Mouse (Mus musculus) urinary bladder, adult 18-20 months (tissue): ENCODE data around the gene Zfp609.
A peak's percentile ranks its signal among the peaks of the same experiment; 100 is the strongest.
"Not testable (repeated sequence)": the region's sequence is repeated elsewhere in the genome, so short reads cannot be mapped to it uniquely, and the experiment has no call there.

Experiments used
- DNase-seq, 2 experiments: peaks; one replicate each; pipeline ENCODE4 v3.0.0; 2022; ENCODE audit warnings: low spot score in 2 of 2, mixed read lengths in 2 of 2

Gene Zfp609

GRCm38 (mm10) chr9:65672996-65673395, 154.4 kb downstream of the Zfp609 start:
- no peak for DNase-seq

- DNase-seq = no peak
Observed at GRCm38 (mm10) chr9:65671431-65671931, 155.9 kb downstream of the Zfp609 start.

GRCm38 (mm10) chr9:65667701-65668100, 159.7 kb downstream of the Zfp609 start, which contains the start of gene Oaz2:
Oaz2 (plus strand) TSS chr9:65668001.
- DNase-seq = no peak

GRCm38 (mm10) chr9:65666042-65666441, 161.3 kb downstream of the Zfp609 start:
- peak; percentile 40 to 66 for DNase-seq

- DNase-seq = peak; percentile 42 to 59
Observed at GRCm38 (mm10) chr9:65664163-65664562, 163.2 kb downstream of the Zfp609 start.

GRCm38 (mm10) chr9:65661493-65661892, 165.9 kb downstream of the Zfp609 start:
- DNase-seq = no peak

GRCm38 (mm10) chr9:65661029-65661428, 166.3 kb downstream of the Zfp609 start:
- DNase-seq = no peak

GRCm38 (mm10) chr9:65657218-65657617, 170.1 kb downstream of the Zfp609 start:
- DNase-seq = no peak

GRCm38 (mm10) chr9:65655540-65655939, 171.8 kb downstream of the Zfp609 start:
- DNase-seq = no peak

- DNase-seq = no peak
Observed at GRCm38 (mm10) chr9:65654700-65655237, 172.6 kb downstream of the Zfp609 start.

- DNase-seq = no peak
Observed at GRCm38 (mm10) chr9:65653741-65654140, 173.6 kb downstream of the Zfp609 start.

- not testable (repeated sequence) for DNase-seq
Observed at GRCm38 (mm10) chr9:65651957-65652356, 175.4 kb downstream of the Zfp609 start.

GRCm38 (mm10) chr9:65649997-65650396, 177.4 kb downstream of the Zfp609 start:
- DNase-seq = no peak

- no peak for DNase-seq
Observed at GRCm38 (mm10) chr9:65648730-65649129, 178.6 kb downstream of the Zfp609 start.

- DNase-seq = no peak
Observed at GRCm38 (mm10) chr9:65646782-65647181, 180.6 kb downstream of the Zfp609 start.

GRCm38 (mm10) chr9:65645984-65646383, 181.4 kb downstream of the Zfp609 start:
- DNase-seq = no peak

- no peak for DNase-seq
Observed at GRCm38 (mm10) chr9:65644960-65645359, 182.4 kb downstream of the Zfp609 start.

GRCm38 (mm10) chr9:65642546-65642945, 184.8 kb downstream of the Zfp609 start:
- DNase-seq = no peak
